Mouse (Mus musculus): ENCODE results near the gene Wdr19.
"Not testable (repeated sequence)": the region's sequence is repeated elsewhere in the genome, so short reads cannot be mapped to it uniquely, and the experiment has no call there.

The Wdr19 gene

GRCm38 (mm10) chr5:65194441-65194840 lies 5.1 kb upstream of the Wdr19 start:
- no peak for DNase-seq (ENCODE audit: low spot score)

- no peak for DNase-seq (ENCODE audit: low spot score)
These were observed 5.2 kb downstream of the Wdr19 start for GRCm38 (mm10) chr5:65204726-65205125.

DNA sequence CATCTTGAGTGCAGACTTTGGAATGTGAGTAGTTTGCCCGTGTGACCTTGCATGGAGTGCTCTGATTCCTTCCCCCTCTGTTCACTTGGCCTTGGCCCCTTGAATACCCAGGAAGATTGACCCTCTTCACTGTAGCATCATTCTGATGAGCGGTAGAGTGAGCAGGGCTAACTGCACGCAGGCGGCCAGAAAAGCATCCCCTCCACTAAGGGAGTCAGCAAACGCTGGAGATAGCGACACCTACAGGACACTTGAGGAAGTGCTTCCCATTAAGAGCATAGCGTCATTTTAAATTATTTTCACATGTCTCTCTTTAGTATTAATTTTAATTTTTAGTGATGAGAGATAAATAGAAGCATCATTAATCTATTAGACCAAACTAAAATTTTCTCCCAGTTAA lies 13.8 kb downstream of the Wdr19 start:
- DNase-seq (ENCODE audit: low spot score), result no peak

DNA sequence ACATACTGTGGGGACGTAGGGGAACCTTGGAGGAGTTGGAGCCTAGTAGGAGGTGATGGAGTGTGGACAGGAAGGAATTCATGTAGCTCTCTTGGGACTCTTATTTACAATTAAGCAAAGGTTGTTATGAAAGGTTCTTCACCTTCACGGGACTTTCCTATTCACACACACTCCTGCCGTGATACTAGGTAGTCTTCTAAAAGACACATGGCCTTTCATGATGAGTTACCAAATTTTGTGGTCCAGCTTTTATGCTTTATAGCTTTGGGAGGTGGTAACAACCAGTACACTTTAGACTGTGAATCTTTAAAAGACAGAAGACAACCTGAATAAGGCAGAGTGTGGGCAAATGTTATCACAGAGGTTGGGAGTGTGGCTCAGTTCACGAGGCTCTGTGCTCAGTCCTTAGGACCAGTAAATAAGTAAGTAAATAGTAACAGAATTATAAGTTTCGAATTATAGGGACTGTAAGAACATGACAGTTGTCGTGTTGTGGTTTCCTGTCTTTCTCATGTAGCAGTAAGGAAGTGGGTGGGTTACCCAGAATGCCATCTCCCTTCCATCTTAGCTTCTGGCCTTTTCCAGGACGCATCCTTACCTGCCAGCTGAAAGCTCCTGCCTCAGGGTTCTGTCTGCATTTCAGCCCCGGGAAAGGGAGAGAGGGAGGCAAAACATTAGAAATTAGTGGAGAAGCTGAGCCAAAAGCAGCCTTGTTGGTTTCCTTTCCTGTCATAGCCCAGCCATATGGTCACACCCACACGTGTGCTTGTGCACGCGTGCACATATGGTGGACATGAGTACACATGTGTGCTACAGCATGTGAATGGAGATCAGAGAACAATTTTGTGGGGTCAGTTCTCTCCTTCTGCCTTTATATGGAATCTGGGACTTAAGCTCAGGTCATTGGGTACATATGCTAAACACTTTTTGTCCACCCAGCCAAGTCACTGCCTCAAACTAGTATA lies 18.1 kb downstream of the Wdr19 start:
- DNase-seq (ENCODE audit: low spot score), result no peak

- no peak for DNase-seq (ENCODE audit: low spot score)
These were observed 21.5 kb downstream of the Wdr19 start for GRCm38 (mm10) chr5:65221037-65221436.

DNA sequence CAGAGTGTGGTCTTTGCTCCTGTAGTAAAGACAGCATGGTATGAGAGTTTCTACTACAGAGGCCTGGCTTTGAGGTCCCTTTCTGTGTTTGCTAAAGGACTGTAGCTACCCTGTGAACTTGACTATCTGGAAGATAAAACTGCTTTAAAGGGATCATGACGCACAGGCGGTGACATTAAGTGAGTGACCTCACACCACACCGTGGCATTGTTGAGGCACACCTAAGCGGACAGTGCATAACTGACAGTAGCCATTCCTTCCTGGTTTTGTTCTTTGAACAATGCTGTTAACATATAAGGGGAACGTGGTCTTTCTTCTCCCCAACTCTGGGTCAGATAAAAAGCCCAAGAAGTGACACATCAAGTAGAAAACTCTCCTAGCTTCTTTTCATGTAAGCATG lies 24.6 kb downstream of the Wdr19 start:
- DNase-seq (ENCODE audit: low spot score), result no peak

DNA sequence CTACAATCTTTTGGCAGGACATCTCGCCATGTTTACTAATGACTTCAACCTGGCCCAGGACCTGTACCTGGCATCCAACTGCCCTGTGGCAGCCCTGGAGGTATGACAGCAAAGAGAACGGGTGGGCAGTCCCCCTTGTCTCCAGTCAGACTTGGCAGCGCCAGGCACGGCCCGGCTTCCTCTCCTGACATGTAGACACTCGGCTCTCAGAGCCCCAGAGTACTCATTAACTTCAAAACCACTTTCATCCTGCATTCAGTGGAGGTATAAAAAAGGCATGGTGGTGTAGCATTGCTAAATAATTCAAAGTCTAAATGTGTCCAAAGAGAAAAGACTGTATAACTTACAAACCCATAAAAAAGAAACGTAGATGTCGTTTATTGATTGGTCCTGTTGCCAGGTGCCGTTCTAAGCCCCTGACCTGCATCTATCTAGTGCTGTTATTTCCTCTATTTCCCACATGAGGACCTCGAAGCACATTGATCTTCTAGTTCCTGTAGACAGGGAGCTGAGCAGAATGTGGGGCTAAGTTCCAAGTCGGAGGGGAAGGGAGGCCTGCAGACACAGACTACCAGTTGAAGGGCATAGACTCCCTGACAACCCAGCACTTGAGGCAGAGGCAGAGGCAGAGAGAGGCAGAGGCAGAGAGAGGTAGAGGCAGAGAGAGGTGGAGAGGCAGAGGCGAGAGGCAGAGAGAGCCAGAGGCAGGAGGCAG lies 31.9 kb downstream of the Wdr19 start:
- DNase-seq (ENCODE audit: low spot score), result no peak

- DNase-seq (ENCODE audit: low spot score), result no peak
These were observed 43.2 kb downstream of the Wdr19 start for GRCm38 (mm10) chr5:65242740-65243139.

DNA sequence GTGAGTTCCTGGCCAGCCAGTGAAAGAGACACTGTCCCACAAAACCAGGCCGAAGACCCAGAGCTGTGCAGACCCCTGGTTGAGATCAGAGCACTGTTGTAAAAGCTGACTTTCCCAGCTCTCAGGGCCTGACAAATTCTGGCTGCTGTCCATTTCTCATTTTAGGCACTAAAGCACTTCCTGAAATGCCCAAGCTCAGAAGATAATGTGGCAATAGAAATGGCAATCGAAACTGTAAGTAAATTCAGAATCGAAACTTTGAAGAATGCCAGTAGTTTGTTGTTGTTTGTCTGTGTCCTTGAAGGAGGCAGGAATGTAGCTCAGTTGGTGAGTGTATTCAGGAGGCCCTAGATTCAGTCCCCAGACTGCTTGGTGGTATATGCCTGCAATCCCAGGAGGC lies 47.8 kb downstream of the Wdr19 start:
- DNase-seq (ENCODE audit: low spot score), result no peak

- no peak for DNase-seq (ENCODE audit: low spot score)
These were observed 50.8 kb downstream of the Wdr19 start for GRCm38 (mm10) chr5:65250185-65250855.

- DNase-seq (ENCODE audit: low spot score), result no peak
These were observed 58.5 kb downstream of the Wdr19 start for GRCm38 (mm10) chr5:65257910-65258505.

DNA sequence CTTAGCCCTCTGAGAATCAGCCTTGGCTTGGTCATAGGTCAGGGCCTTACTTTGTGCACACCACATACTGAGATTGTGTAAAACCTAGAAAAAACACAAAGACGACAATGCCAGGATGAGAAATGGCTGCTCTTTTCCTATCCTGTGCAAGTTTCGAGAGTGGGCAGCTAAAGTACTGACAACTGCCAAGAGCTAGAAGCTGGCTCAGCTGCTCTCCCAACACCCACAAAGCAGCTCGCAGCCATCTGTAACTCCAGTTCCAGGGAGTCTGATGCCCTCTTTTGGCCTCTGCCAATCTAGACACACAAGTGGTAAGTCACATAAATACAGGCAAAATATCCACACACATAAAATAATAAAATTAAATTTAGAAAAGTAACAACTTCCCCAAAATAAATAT lies 74.5 kb downstream of the Wdr19 start:
- DNase-seq (ENCODE audit: low spot score), result no peak

DNA sequence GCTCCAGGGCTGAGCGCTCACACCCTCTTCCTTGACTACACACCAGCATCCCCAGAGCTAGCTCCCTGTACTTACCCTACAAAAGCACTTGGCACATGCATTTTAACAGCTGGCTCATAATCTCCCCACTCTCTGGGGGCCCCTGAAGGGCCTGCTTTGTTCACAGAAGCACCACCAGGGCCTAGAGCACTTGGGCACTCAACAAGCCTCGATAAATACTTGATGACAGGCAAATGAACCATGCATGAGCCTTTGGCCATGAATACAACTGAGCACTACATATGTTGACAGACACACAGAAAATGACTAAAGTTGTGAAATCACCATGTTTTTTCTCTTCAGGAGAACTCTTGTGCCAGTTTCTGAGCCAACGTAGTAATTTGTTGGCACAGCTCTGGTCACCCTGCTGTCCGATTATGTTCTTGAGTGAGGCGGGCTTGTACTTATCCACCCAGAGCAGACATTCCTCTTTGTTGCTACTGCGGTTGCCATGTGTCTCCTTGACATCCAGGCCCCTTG lies 79.7 kb downstream of the Wdr19 start:
- DNase-seq (ENCODE audit: low spot score), result no peak

GRCm38 (mm10) chr5:65281216-65281615 lies 81.7 kb downstream of the Wdr19 start:
- no peak for DNase-seq (ENCODE audit: low spot score)

DNA sequence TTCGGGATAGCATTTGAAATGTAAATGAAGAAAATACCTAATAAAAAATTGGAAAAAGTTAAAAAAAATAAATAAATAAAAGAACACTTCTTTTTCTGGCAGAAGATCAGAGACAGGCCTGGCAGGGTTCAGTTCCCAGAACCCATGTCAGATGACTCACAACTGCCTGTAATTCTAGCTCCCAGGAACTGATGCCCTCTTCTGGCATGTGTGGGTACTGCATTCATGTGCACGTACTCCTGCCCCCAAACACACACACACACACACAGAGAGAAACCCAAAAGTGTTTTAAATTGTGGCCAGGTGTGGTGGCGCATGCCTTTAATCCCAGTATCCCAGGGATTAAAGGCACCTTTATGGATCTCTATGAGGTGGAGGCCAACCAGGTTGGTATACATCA lies 84.7 kb downstream of the Wdr19 start:
- DNase-seq (ENCODE audit: low spot score), result no peak

GRCm38 (mm10) chr5:65287751-65288701 lies 88.5 kb downstream of the Wdr19 start:
- no peak for DNase-seq (ENCODE audit: low spot score)

- not testable (repeated sequence) for DNase-seq (ENCODE audit: low spot score)
These were observed 89.5 kb downstream of the Wdr19 start for GRCm38 (mm10) chr5:65289009-65289408.

GRCm38 (mm10) chr5:65293627-65294026 lies 94.1 kb downstream of the Wdr19 start:
- DNase-seq (ENCODE audit: low spot score), result no peak

DNA sequence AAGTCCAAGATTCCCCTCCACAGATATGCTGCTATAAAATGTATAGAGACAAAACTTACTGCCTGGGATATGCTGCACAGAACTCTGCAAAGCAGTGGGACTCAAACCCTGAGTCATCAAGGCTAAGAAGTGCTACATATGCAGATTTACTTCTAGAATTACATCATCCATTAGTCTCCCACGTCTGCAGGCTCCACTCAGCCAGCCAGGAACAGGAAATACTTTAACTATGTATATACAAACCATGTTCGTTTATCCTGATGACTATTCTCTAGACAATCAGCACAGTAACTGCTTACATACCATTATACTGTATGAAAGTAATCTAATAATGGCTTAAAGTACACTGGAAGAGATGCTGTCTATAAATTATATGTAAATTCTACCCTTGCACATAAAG lies 94.8 kb downstream of the Wdr19 start:
- no peak for DNase-seq (ENCODE audit: low spot score)

DNA sequence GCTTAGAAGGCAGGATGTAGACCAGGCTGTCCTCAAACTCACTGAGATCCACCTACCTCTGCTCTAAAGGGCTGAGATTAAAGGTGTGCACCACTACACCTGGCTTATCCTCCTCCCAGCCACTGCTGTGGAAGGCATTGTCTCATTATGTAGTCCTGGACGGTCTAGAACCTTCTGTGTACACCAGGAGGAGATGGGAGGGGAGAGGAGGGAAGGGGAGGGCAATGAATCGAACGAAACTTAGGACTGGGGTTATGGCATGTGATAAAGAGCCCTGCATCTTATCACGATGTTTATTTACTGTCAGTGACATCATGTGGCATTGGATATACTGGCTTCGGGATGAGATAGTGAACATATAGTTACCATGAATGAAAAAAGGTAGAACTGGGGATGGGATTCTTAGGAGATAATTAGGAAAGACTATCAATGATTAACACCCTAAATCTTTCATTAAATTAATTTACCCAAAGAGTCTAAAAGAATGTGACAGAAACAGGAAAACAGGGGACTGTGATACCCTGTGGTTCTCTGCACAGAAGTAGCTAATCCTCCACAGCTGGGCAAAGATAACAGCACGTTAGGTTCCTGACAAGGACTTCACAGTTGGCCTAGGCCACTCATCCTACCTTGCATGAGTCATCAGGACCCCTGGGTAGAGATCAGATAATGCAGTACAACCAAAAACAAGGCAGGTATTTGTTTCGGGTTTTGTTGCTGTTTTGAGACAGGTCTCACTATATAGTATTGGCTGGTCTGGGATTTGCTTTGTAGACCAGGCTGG lies 98.9 kb downstream of the Wdr19 start:
- no peak for DNase-seq (ENCODE audit: low spot score)
